Mouse (Mus musculus): ENCODE results near the gene Tmem190. TPM values are rescaled to one million over a fixed set of nuclear protein-coding genes. Genes with fewer than 3 reads are reported as not detected.
"Not testable (repeated sequence)": the region's sequence is repeated elsewhere in the genome, so short reads cannot be mapped to it uniquely, and the experiment has no call there.

Tmem190 gene
- polyA plus RNA-seq, 1 experiment from 2014 or later, result 0.76 TPM

DNA sequence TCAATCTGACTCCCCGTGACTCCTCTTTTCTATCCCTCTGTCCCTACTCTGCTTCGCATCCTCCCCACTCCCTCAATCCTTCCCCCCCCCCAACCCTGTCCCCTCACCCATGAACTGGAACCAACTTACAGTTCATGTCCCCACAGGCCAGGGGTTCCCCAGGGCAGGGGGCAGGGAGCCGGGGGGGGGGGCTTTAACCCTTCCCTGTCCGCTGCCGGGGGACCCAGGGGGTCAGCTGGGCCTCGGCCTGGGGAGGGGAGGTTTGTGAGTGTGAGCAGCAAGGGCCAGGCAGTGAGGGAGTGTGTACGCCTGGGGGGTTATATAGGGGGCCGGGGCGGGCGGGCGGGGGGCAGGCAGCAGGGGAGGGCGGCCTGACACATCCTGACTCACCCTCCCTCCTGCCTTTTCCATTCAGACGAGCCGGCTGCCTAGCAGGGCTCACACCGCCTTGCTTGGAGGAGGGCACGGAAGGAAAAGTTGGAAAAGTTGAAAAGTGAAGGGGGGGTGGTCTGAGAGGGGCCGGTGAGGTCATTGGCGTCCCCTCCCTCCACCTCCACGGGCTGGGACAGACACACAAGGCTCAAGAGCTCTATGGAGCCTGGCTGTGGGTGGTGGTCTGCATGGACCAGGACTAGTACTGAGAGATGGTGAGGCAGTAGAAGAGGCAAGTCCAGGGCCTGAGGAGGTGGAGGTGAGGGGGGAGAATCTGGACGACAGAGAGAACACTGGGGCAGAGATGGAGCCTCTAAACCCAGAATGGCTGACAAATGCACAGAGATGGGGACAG, 4.7 kb upstream of the Tmem190 start:
- no peak overlapping the region for H3K27ac ChIP-seq
- H3K4me2 ChIP-seq, result no peak overlapping the region
- ATAC-seq (ENCODE audit: borderline replicate concordance, extremely low read depth, low FRiP score, low TSS enrichment), result no peak
- no peaks in the 10 kb centered on the region for H3K36me3 ChIP-seq
- H3K4me3 ChIP-seq, result no peak overlapping the region
- peaks cover 10% of the 10 kb centered on the region for H3K4me1 ChIP-seq
- WGBS, result 6% methylated on average over 18 of the region's 20 CpGs
- H3K9ac ChIP-seq, result no peak overlapping the region
- peaks cover 47% of the 10 kb centered on the region for H3K27me3 ChIP-seq
- no peaks in the 10 kb centered on the region for H3K9me3 ChIP-seq

DNA sequence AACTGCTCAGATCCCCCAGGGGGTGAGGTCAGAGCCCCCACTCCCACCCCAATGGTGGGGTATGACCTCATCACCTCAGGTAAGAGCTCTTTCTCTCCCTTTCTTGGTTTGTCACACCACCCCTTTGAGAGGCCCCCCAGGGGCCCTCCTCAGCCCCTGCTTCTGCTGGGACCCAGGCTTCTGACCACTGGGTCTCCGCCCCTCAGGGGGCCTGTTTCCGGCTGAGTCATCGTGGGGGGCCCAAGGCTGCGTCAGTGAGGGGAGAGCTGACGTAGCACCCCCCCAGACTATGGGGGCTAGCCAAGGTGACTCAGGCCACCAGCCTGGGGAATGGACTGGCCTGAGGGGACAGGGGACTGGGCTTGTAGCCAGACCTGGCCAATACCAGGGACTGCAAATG, 2.8 kb upstream of the Tmem190 start:
- no peak overlapping the region for H3K27ac ChIP-seq
- 32% methylated on average over 5 of the region's 5 CpGs for WGBS
- H3K9me3 ChIP-seq, result no peaks in the 10 kb centered on the region
- no peak overlapping the region for H3K9ac ChIP-seq
- no peak overlapping the region for H3K4me3 ChIP-seq
- H3K36me3 ChIP-seq, result no peaks in the 10 kb centered on the region
- peaks cover 46% of the 10 kb centered on the region for H3K27me3 ChIP-seq
- no peak for ATAC-seq (ENCODE audit: borderline replicate concordance, extremely low read depth, low FRiP score, low TSS enrichment)
- H3K4me1 ChIP-seq, result peaks cover 10% of the 10 kb centered on the region
- H3K4me2 ChIP-seq, result no peak overlapping the region

DNA sequence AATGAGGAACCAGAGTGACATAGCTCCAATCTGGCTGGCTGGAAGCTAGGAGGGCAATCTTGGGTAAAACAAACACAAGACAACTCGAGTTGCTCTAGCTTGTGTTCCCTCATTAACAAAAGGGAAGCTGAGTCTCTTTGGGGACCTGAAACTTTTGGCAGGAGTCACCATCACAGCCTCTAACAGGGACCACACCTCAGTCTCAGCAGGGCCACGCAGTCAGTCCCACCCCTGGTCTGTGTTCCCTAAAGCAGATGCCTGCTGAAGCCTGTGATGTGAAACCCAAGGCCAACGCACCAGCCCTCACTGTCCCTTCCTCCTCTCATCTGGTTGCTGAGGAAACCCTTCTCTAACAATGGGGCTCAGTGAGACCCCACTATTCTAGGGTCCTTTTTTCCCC, 607 bp upstream of the Tmem190 start:
- Histone ChIP-seq H3K9ac (no peak overlapping the region), H3K4me1 (peaks cover 9% of the 10 kb centered on the region), H3K36me3 (no peaks in the 10 kb centered on the region), H3K27ac (no peak overlapping the region), H3K4me2 (no peak overlapping the region), H3K27me3 (peaks cover 26% of the 10 kb centered on the region), H3K4me3 (no peak overlapping the region), H3K9me3 (no peaks in the 10 kb centered on the region)
- ATAC-seq (ENCODE audit: borderline replicate concordance, extremely low read depth, low FRiP score, low TSS enrichment), result no peak
- WGBS, result 41% methylated on average over 3 of the region's 3 CpGs

DNA sequence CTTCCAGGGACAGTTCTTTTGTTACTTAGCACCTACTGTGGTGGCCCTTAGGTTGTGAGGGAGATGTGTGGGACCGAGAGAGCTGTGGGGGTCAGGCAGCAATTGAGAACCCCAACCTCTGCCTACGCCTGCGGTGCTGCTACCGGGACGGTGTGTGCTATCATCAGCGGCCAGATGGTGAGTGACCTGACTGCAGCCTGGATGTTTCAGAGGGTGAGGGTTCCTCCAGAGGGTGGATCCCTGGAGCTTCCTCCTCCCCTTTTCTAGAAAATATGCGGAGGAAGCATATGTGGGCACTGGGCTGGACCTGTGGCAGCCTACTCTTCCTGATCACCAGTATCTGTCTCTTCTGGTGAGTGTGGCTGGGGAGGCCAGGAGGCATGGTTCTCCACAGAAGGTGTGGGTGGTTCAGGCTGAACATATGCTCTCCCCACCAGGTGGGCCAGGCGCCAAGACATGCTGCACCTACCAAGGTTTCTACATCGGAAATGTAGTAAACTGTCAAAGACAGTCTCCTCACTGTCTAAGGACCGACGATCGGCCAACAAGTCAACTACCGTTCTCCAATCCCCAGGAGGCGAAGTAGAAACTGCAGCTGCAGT, 1.0 kb downstream of the Tmem190 start:
- Histone ChIP-seq H3K9me3 (no peaks in the 10 kb centered on the region), H3K27ac (no peak overlapping the region), H3K4me1 (peaks cover 13% of the 10 kb centered on the region), H3K4me2 (no peak overlapping the region), H3K9ac (no peak overlapping the region), H3K4me3 (no peak overlapping the region), H3K36me3 (no peaks in the 10 kb centered on the region), H3K27me3 (peaks cover 10% of the 10 kb centered on the region)
- ATAC-seq (ENCODE audit: borderline replicate concordance, extremely low read depth, low FRiP score, low TSS enrichment), result no peak
- 60% methylated on average over 14 of the region's 14 CpGs for WGBS

DNA sequence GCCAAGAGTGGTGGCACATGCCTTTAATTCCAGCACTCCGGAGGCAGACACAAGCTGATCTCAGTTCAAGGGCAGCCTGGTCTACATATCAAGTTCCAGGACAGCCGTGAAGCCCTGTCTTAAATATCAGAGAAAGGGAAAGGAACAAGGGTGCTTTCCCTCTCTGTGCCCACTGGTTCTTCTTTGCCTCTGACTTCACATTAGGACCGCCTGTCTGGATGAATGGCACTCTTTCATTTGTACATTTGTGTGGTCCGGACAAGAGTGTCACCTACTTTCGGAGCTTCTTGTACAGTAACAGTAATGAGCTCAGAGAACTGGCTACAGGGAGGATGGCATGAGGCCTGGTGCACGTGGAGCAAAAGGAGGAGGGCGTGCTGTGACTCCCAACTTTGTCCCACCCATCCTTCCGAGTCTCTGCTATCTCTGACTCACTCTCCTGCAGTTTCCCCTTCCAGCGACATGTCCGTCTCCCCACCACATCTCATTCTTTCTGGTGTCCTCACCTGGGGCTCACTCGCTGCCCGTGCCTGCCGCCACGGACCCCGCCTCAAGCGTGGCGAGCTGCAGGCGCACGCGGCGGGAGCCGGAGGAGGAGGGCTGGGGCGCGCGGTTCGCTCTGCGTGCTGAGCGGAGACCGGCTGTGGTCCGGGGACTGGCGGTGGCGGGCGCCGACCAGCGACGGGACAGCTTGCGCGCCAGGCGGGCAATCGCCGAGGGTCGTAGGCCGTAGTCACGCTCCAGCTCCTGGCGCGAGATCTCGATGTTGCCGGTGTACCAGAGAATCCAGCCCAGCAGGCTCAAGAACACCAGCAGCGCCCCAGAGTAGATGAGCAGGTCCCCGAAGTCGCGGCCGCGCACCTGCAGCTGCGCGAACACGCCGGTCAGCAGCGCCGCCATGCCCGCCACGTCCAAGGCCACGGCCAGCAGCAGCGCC, 6.0 kb downstream of the Tmem190 start:
- peak; percentile 50; the same call in 1 of the 2 replicates for ATAC-seq (ENCODE audit: borderline replicate concordance, extremely low read depth, low FRiP score, low TSS enrichment)
- Histone ChIP-seq H3K36me3 (peaks cover 2% of the 10 kb centered on the region), H3K4me1 (peaks cover 17% of the 10 kb centered on the region), H3K27me3 (0 out of 2 replicates have a peak, but pooled peaks cover 8% of the 10 kb centered on the region), H3K27ac (peak overlapping the region; percentile 93), H3K9me3 (no peaks in the 10 kb centered on the region), H3K9ac (peak overlapping the region; percentile 72), H3K4me3 (peak overlapping the region; percentile 62), H3K4me2 (peak overlapping the region; percentile 87)
- WGBS, result 2% methylated on average over 64 of the region's 64 CpGs

DNA sequence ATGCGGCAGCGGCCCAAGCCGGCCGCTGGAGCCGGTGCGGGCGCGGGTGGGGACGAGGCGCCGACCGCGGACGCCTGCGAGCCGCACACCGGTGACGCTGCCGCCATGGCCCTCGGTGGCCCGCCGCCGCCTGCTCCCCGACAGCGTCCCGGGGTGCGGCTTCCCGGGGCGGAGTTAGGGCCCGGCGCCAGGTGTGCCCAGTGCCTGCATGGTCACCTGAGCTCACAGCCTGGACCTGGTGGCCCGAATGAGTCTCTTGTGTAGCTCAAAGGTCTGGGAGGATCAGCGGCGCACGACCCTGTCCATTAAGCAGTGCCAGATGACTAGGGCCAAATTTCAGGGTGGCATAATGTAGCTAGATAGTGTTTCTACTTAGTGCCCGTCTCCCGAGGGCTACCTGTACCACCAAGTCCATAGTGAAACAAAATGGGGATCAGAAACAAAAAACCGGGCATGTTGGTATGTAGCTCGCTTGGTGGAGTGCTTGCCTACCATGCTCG, 6.7 kb downstream of the Tmem190 start, which contains the start of gene Tmem238:
Gene Tmem238 (minus strand): TSS at position 221 of the 500 bp plus-strand sequence.
- Histone ChIP-seq H3K36me3 (peaks cover 10% of the 10 kb centered on the region), H3K4me1 (peaks cover 24% of the 10 kb centered on the region), H3K27me3 (0 out of 2 replicates have a peak, but pooled peaks cover 8% of the 10 kb centered on the region), H3K9me3 (no peaks in the 10 kb centered on the region), H3K4me3 (peak within 1 kb of the TSS; percentile 62), H3K27ac (peak within 1 kb of the TSS; percentile 93), H3K9ac (peak within 1 kb of the TSS; percentile 72), H3K4me2 (peak within 1 kb of the TSS; percentile 87)
- WGBS, result 4% methylated on average over 40 of the region's 40 CpGs
- peak; percentile 38; the same call in 1 of the 2 replicates for ATAC-seq (ENCODE audit: borderline replicate concordance, extremely low read depth, low FRiP score, low TSS enrichment)

DNA sequence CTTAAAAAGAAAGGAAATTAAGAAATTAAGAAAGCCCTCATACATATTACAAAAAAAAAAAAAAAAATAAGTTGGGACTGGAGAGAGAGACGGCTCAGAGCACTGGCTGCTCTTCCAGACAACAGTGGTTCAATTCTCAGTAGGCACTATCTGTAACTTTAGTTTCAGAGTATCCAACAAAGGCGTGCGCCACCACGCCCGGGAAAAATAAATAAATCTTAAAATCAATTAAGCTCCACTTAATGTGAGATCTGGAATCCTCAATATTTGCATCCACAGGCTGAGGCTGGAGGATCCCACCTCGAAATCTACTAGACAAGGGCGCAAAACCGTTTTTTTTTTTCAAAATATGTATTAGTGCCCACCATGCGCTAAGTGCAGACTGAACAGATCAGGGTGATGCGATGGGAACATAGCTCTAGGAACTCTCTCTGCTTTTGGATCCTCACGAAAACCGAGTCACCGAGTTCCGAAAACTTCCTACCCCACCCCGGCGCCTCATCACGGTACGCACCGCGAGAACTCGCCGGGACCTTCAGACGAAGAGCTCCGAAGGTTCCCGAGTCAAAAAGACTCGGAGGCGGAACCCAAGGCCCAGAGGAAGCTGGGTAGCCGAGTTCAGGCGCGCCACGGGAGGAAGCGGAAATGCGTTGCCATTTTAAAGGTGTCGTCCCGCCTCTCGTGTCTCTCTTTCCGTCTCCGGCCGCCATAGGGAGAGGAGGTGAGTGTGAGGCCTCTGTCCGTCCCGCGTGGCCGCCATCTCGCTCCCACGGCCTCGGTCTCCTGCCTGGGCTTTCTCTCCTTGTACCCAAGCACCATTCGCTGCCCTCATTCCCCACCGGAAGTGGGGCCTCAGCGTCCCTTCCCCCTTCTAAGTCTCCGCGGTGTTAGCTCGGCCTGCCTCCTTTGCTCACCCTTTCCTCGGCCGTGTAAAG, 9.8 kb downstream of the Tmem190 start, which contains the start of gene Rpl28:
Gene Rpl28 (plus strand): TSS at position 597 of the 935 bp plus-strand sequence.
- peaks cover 31% of the 10 kb centered on the region for H3K4me1 ChIP-seq
- H3K4me3 ChIP-seq, result peak within 1 kb of the TSS; percentile 87
- WGBS, result under 1% methylated on average over 54 of the region's 54 CpGs
- peaks cover 40% of the 10 kb centered on the region for H3K36me3 ChIP-seq
- H3K27me3 ChIP-seq, result 0 out of 2 replicates have a peak, but pooled peaks cover 8% of the 10 kb centered on the region
- peak; percentile 91 for ATAC-seq (ENCODE audit: borderline replicate concordance, extremely low read depth, low FRiP score, low TSS enrichment)
- peak within 1 kb of the TSS; percentile 97 for H3K27ac ChIP-seq
- H3K4me2 ChIP-seq, result peak within 1 kb of the TSS; percentile 84
- peak within 1 kb of the TSS; percentile 95 for H3K9ac ChIP-seq
- no peaks in the 10 kb centered on the region for H3K9me3 ChIP-seq

DNA sequence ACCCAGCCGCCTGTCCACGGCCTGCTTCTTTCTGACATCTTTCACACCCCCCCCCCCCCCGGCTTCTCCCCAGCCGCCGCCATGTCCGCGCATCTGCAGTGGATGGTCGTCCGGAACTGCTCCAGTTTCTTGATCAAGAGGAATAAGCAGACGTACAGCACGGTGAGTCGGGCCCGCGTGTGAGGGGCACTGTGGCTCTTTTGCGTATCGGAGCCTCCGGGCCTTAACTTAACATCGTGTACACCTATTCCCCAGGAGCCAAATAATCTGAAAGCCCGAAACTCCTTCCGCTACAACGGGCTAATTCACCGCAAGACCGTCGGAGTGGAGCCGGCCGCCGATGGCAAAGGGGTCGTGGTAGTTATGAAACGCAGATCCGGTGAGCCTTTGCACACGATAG, 10.5 kb downstream of the Tmem190 start:
- H3K36me3 ChIP-seq, result peaks cover 43% of the 10 kb centered on the region
- H3K4me3 ChIP-seq, result peak overlapping the region; percentile 87
- H3K27me3 ChIP-seq, H3K9me3 ChIP-seq: not testable (repeated sequence)
- H3K4me1 ChIP-seq, result peaks cover 30% of the 10 kb centered on the region
- H3K27ac ChIP-seq, result peak overlapping the region; percentile 97
- ATAC-seq (ENCODE audit: borderline replicate concordance, extremely low read depth, low FRiP score, low TSS enrichment), result peak; percentile 1; the same call in 1 of the 2 replicates
- WGBS, result under 1% methylated on average over 31 of the region's 31 CpGs
- H3K9ac ChIP-seq, result peak overlapping the region; percentile 95
- peak overlapping the region; percentile 84 for H3K4me2 ChIP-seq

DNA sequence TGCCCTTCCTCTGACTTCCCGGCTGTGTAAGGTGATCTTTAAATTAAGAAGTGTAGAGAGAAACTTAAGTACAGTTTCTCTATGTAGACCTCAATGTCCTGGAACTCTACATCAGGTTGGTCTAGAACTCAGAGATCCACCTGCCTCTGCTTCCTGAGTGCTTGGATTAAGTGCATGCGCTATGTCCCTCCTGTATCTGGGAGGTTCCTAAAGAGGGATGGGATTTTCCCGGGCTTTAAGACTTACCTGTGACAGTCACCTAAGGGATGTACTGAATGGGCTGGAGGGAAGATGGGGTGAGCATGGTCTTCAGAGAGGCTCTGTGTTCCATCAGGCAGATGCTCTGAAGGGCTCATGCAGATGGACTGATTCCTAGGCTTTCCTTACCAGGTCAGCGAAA, 10.9 kb downstream of the Tmem190 start:
- no peaks in the 10 kb centered on the region for H3K9me3 ChIP-seq
- H3K36me3 ChIP-seq, result peaks cover 46% of the 10 kb centered on the region
- 0 out of 2 replicates have a peak, but pooled peaks cover 8% of the 10 kb centered on the region for H3K27me3 ChIP-seq
- H3K9ac ChIP-seq, result peak overlapping the region; percentile 95
- WGBS, result 29% methylated on average over 4 of the region's 4 CpGs
- H3K4me2 ChIP-seq, result peak overlapping the region; percentile 84
- no peak for ATAC-seq (ENCODE audit: borderline replicate concordance, extremely low read depth, low FRiP score, low TSS enrichment)
- peak overlapping the region; percentile 97; the same call in 1 of the 2 replicates for H3K27ac ChIP-seq
- peak overlapping the region; percentile 87 for H3K4me3 ChIP-seq
- peaks cover 26% of the 10 kb centered on the region for H3K4me1 ChIP-seq

DNA sequence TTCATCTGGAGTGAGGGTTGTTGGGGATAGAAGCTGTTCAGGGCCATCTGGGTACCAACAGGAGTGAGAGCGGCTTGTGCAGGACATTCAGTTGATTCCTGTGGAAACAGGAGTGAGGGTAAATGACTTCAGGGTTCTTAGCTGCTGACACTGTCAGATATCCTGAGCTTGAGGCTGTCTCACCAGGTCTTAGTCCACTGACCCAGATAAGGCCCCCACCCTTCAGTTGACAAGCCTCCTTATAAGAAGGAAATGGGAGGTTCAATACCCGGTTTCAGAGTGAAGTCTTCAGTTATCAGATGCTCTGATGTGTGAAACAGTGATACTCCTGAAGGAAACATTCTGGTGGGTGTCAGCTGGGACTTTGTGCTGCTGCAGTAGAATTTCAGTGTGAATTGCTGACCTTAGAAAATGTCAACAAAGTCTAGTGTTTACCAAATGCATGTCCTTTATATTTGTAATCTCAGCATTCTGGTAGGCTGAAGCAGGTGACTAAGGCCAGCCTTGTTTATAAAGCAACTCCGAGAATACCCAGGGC, 12.0 kb downstream of the Tmem190 start:
- peak overlapping the region; percentile 84 for H3K4me2 ChIP-seq
- H3K9ac ChIP-seq, result 0 out of 2 replicates have a peak overlapping the region, but pooled peaks have one; percentile 16
- H3K9me3 ChIP-seq, result no peaks in the 10 kb centered on the region

More for the DNA sequence above, 12.0 kb downstream of the Tmem190 start:
- Histone ChIP-seq H3K36me3 (peaks cover 46% of the 10 kb centered on the region), H3K4me1 (peaks cover 21% of the 10 kb centered on the region), H3K27me3 (0 out of 2 replicates have a peak, but pooled peaks cover 2% of the 10 kb centered on the region), H3K4me3 (peak overlapping the region; percentile 87; the same call in 1 of the 2 replicates), H3K27ac (no peak overlapping the region)
- no peak for ATAC-seq (ENCODE audit: borderline replicate concordance, extremely low read depth, low FRiP score, low TSS enrichment)
- 65% methylated on average over 3 of the region's 3 CpGs for WGBS
